Mouse (Mus musculus): ENCODE measurements around the gene Asna1. TPM values are rescaled to one million over a fixed set of nuclear protein-coding genes. Genes with fewer than 3 reads are reported as not detected.

The Asna1 gene
- polyA plus RNA-seq, 1 experiment, result 253 TPM

DNA sequence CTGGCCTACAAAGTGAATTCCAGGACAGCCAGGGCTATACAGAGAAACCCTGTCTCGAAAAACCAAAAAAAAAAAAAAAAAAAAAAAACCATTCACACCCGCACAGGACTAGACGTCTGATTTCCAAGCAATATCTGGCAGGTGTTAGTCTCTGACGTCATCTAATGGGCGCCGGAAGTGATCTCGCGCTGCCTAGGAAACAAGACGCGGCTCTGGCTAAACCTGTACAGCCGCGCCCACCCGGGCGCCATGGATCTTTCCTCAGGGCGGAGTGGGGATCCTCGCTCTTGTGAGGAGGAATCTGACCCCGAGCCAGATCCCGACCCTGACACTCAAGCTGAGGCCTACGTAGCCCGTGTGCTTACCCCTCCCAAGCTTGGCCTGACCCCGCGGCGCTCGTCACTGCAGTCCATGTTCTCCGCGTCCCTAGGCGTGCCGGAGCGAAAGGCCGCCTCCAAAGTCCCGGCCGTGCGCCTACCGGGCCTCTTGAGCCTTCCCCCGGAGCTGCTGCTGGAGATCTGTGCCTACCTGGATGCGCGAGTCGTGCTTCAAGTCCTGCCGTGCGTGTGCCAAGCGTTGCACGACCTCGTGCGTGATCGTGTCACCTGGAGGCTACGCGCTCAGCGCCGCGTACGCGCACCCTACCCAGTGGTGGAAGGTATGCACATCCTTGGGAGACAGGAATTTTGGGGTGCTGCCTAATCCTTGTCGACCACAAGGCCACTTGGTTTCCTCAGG lies 35.0 kb upstream of the Asna1 start, which contains the start of gene Fbxw9:
Gene Fbxw9 (plus strand): TSS at position 177 of the 738 bp plus-strand sequence.
- Histone ChIP-seq H3K79me2 (ENCODE audit: control insufficient read depth, insufficient read depth) (peaks cover 22% of the 10 kb centered on the region), H3K27me3 (ENCODE audit: control insufficient read depth, insufficient read depth, insufficient read length) (no peaks in the 10 kb centered on the region), H3K36me3 (ENCODE audit: control insufficient read depth, insufficient read depth) (peaks cover 20% of the 10 kb centered on the region), H3K79me3 (ENCODE audit: low read depth) (peaks cover 7% of the 10 kb centered on the region), H3ac (ENCODE audit: control insufficient read depth, insufficient read length, low read depth) (peak within 1 kb of the TSS; percentile 50), H3K4me3 (ENCODE audit: insufficient read depth, poor library complexity, severe bottlenecking) (peak within 1 kb of the TSS; percentile 83)
- no peak for TF ChIP-seq CTCF (IDR thresholded peaks at IDR 0.05; ENCODE audit: control insufficient read depth, insufficient read depth, insufficient read length)
- no peak for TF ChIP-seq MYOD1 (IDR thresholded peaks at IDR 0.05; ENCODE audit: control insufficient read depth, insufficient read length, low read depth)
- no peak for TF ChIP-seq FOSL1 (IDR thresholded peaks at IDR 0.05; ENCODE audit: insufficient read depth, low read length, poor library complexity, severe bottlenecking)
- TF ChIP-seq USF1 (IDR thresholded peaks at IDR 0.05; ENCODE audit: low read depth), result no peak
- TF ChIP-seq MYOG (IDR thresholded peaks at IDR 0.05; ENCODE audit: control insufficient read depth, extremely low read depth, insufficient read length), result no peak
- no peak for TF ChIP-seq MAX (IDR thresholded peaks at IDR 0.05)
- no peak for TF ChIP-seq CEBPB (IDR thresholded peaks at IDR 0.05; ENCODE audit: low read depth)

DNA sequence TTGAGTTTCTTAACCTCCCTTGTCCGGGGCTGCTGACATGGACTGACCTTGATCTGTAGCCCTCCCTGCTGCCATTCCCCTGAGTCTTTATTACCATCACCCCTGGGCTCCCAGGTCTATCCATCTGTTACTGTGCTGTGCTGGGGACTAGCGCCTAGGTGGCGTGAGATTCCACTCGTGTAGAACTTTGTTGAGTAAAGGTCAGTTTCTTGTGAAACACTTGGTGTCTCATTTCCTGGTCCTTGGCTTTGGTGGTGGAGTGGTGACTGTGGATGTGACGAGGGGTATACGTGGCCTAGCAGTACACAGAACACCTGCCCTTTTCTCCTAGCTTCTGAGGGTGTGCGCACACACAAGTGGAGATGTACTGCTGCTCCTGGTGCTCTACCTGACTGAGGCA lies 32.3 kb upstream of the Asna1 start:
- H3K36me3 ChIP-seq (ENCODE audit: control insufficient read depth, insufficient read depth), result peaks cover 44% of the 10 kb centered on the region

GRCm38 (mm10) chr8:85043619-85044018 lies 18.5 kb upstream of the Asna1 start:
- TF ChIP-seq MYOG (IDR thresholded peaks at IDR 0.05; ENCODE audit: control insufficient read depth, extremely low read depth, insufficient read length), result no peak
- TF ChIP-seq MAX (IDR thresholded peaks at IDR 0.05), result no peak
- TF ChIP-seq CEBPB (IDR thresholded peaks at IDR 0.05; ENCODE audit: low read depth), result no peak
- no peak for TF ChIP-seq MYOD1 (IDR thresholded peaks at IDR 0.05; ENCODE audit: control insufficient read depth, insufficient read length, low read depth)
- TF ChIP-seq FOSL1 (IDR thresholded peaks at IDR 0.05; ENCODE audit: insufficient read depth, low read length, poor library complexity, severe bottlenecking), result no peak
- TF ChIP-seq USF1 (IDR thresholded peaks at IDR 0.05; ENCODE audit: low read depth), result no peak
- TF ChIP-seq CTCF (IDR thresholded peaks at IDR 0.05; ENCODE audit: control insufficient read depth, insufficient read depth, insufficient read length), result no peak
- Histone ChIP-seq H3K79me2 (ENCODE audit: control insufficient read depth, insufficient read depth) (peaks cover 87% of the 10 kb centered on the region), H3K27me3 (ENCODE audit: control insufficient read depth, insufficient read depth, insufficient read length) (no peaks in the 10 kb centered on the region), H3K79me3 (ENCODE audit: low read depth) (peaks cover 44% of the 10 kb centered on the region), H3K36me3 (ENCODE audit: control insufficient read depth, insufficient read depth) (peaks cover 80% of the 10 kb centered on the region), H3ac (ENCODE audit: control insufficient read depth, insufficient read length, low read depth) (no peak overlapping the region), H3K4me3 (ENCODE audit: insufficient read depth, poor library complexity, severe bottlenecking) (no peak overlapping the region)

More for the DNA sequence above, 32.3 kb upstream of the Asna1 start:
- Histone ChIP-seq H3ac (ENCODE audit: control insufficient read depth, insufficient read length, low read depth) (no peak overlapping the region), H3K79me2 (ENCODE audit: control insufficient read depth, insufficient read depth) (peaks cover 20% of the 10 kb centered on the region), H3K27me3 (ENCODE audit: control insufficient read depth, insufficient read depth, insufficient read length) (no peaks in the 10 kb centered on the region), H3K4me3 (ENCODE audit: insufficient read depth, poor library complexity, severe bottlenecking) (no peak overlapping the region), H3K79me3 (ENCODE audit: low read depth) (peaks cover 3% of the 10 kb centered on the region)
- TF ChIP-seq MAX (IDR thresholded peaks at IDR 0.05) (no peak), MYOD1 (IDR thresholded peaks at IDR 0.05; ENCODE audit: control insufficient read depth, insufficient read length, low read depth) (no peak), MYOG (IDR thresholded peaks at IDR 0.05; ENCODE audit: control insufficient read depth, extremely low read depth, insufficient read length) (no peak)

GRCm38 (mm10) chr8:85037681-85038531 lies 12.8 kb upstream of the Asna1 start:
- peaks cover 56% of the 10 kb centered on the region for H3K79me3 ChIP-seq (ENCODE audit: low read depth)
- H3K79me2 ChIP-seq (ENCODE audit: control insufficient read depth, insufficient read depth), result peaks cover 80% of the 10 kb centered on the region
- no peaks in the 10 kb centered on the region for H3K27me3 ChIP-seq (ENCODE audit: control insufficient read depth, insufficient read depth, insufficient read length)
- TF ChIP-seq MAX (IDR thresholded peaks at IDR 0.05), result no peak
- no peak for TF ChIP-seq FOSL1 (IDR thresholded peaks at IDR 0.05; ENCODE audit: insufficient read depth, low read length, poor library complexity, severe bottlenecking)
- H3K36me3 ChIP-seq (ENCODE audit: control insufficient read depth, insufficient read depth), result peaks cover 42% of the 10 kb centered on the region
- H3ac ChIP-seq (ENCODE audit: control insufficient read depth, insufficient read length, low read depth), result peak overlapping the region; percentile 74
- H3K4me3 ChIP-seq (ENCODE audit: insufficient read depth, poor library complexity, severe bottlenecking), result peak overlapping the region; percentile 79

DNA sequence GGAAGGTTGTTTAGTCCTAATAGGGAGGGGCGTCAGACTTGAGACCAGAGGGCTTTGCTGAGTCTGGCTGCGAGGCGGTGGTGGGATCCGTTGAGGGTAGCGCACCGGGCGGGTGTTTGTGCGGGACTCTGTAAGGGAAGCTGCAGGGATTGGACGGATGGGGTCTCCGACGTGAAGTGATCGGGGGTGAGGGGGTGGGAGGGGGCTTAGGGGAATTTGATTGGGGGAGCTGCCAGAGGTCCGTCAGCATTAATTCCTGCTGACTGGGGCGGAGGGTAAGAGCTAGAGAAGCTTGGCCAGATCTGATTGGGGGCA lies 12.2 kb upstream of the Asna1 start:
- H3K36me3 ChIP-seq (ENCODE audit: control insufficient read depth, insufficient read depth), result peaks cover 46% of the 10 kb centered on the region
- H3K79me2 ChIP-seq (ENCODE audit: control insufficient read depth, insufficient read depth), result peaks cover 80% of the 10 kb centered on the region
- peaks cover 54% of the 10 kb centered on the region for H3K79me3 ChIP-seq (ENCODE audit: low read depth)
- TF ChIP-seq CTCF (IDR thresholded peaks at IDR 0.05; ENCODE audit: control insufficient read depth, insufficient read depth, insufficient read length) (no peak), MAX (IDR thresholded peaks at IDR 0.05) (no peak), USF1 (IDR thresholded peaks at IDR 0.05; ENCODE audit: low read depth) (no peak), MYOD1 (IDR thresholded peaks at IDR 0.05; ENCODE audit: control insufficient read depth, insufficient read length, low read depth) (no peak), CEBPB (IDR thresholded peaks at IDR 0.05; ENCODE audit: low read depth) (no peak)
- peak overlapping the region; percentile 79 for H3K4me3 ChIP-seq (ENCODE audit: insufficient read depth, poor library complexity, severe bottlenecking)
- H3ac ChIP-seq (ENCODE audit: control insufficient read depth, insufficient read length, low read depth), result peak overlapping the region; percentile 74
- H3K27me3 ChIP-seq (ENCODE audit: control insufficient read depth, insufficient read depth, insufficient read length), result no peaks in the 10 kb centered on the region
